Comparison of ENCODE assay signal across 8 mouse cellular contexts in the genomic region with DNA sequence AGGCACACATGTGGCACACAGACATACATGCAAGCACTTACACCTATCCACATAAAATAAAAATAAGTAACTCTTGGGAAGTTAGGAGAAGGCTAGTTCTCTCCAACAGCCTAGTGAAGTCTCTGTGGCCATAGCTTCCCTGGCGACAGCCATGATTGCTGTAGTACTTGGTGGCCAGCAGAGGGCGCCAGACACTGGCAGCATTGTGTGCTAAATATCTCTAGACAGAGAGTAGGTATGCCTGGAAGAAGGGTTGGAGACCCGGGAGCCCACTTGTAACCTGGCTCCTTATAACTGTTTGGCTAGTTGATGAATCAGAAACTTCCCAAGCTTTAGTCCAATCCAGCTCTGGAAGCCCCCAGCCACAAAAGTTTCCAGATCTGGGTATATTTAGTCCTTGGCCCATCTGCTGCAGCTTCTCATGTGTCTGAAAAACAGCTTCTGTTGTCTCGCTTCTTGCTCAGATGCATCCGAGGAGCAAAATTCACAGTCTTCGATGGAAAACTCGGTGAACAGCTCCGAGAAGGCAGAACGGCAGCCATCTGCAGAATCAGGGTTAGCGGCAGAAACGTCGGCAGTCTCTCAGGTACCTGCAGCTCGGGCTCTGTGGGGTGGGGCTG. TPM values are rescaled to one million over a fixed set of nuclear protein-coding genes. Genes with fewer than 3 reads are reported as not detected.
DNase-seq lines count a peak whose midpoint lies in the region; ATAC-seq and TF ChIP-seq lines count a peak whose summit lies in the region.

No protein-coding gene starts in this region.

- no peaks in the 10 kb centered on the region for H3K9me3 ChIP-seq in forebrain, embryonic 10.5 days
- no peaks in the 10 kb centered on the region for H3K9me3 ChIP-seq in forebrain, embryonic 12.5 days
- H3K9me3 ChIP-seq in liver, embryonic 14.5 days (ENCODE audit: control insufficient read depth, low read length) = no peaks in the 10 kb centered on the region

- 79% methylated on average over 13 of the region's 13 CpGs for WGBS in forebrain, embryonic 10.5 days
- WGBS in forebrain, embryonic 12.5 days = 82% methylated on average over 13 of the region's 13 CpGs
- 71% methylated on average over 13 of the region's 13 CpGs for WGBS in liver, embryonic 14.5 days (ENCODE audit: insufficient replicate concordance)

- no peak for TF ChIP-seq POLR2A in embryonic fibroblast, embryonic 13.5 days (IDR thresholded peaks at IDR 0.05; ENCODE audit: low read depth, low read length)

- peaks cover 100% of the 10 kb centered on the region for H3K36me3 ChIP-seq in forebrain, embryonic 10.5 days (replicated peaks)
- H3K36me3 ChIP-seq in forebrain, embryonic 12.5 days (replicated peaks) = peaks cover 91% of the 10 kb centered on the region
- H3K36me3 ChIP-seq in liver, embryonic 14.5 days (replicated peaks; ENCODE audit: control insufficient read depth, insufficient read depth, low read depth) = peaks cover 11% of the 10 kb centered on the region

- no peak overlapping the region for H3K4me2 ChIP-seq in forebrain, embryonic 12.5 days
- no peak overlapping the region for H3K4me2 ChIP-seq in liver, embryonic 14.5 days (ENCODE audit: low read depth)

- peak; percentile 86 for TF ChIP-seq CTCF in embryonic fibroblast, embryonic 13.5 days (IDR thresholded peaks at IDR 0.05; ENCODE audit: borderline replicate concordance, insufficient read depth, low read length)
- TF ChIP-seq CTCF in liver, embryonic 14.5 days (IDR thresholded peaks at IDR 0.05; ENCODE audit: low read depth) = peak; percentile 97

- H3K27ac ChIP-seq in forebrain, embryonic 10.5 days = no peak overlapping the region
- H3K27ac ChIP-seq in forebrain, embryonic 12.5 days = no peak overlapping the region
- H3K27ac ChIP-seq in embryonic fibroblast, embryonic 13.5 days (ENCODE audit: insufficient read depth, low read length) = no peak overlapping the region
- H3K27ac ChIP-seq in liver, embryonic 14.5 days = no peak overlapping the region

- no peak overlapping the region for H3K9ac ChIP-seq in forebrain, embryonic 12.5 days
- H3K9ac ChIP-seq in liver, embryonic 14.5 days (replicated peaks) = no peak overlapping the region

- H3K4me3 ChIP-seq in forebrain, embryonic 10.5 days = no peak overlapping the region
- no peak overlapping the region for H3K4me3 ChIP-seq in forebrain, embryonic 12.5 days (replicated peaks)
- no peak overlapping the region for H3K4me3 ChIP-seq in embryonic fibroblast, embryonic 13.5 days (ENCODE audit: insufficient read depth, low read length)
- H3K4me3 ChIP-seq in liver, embryonic 14.5 days (ENCODE audit: insufficient read depth in 1 of 2, low read depth in 2 of 2, low read length in 2 of 2) = no peak overlapping the region

- H3K4me1 ChIP-seq in forebrain, embryonic 10.5 days = no peaks in the 10 kb centered on the region
- no peaks in the 10 kb centered on the region for H3K4me1 ChIP-seq in forebrain, embryonic 12.5 days
- H3K4me1 ChIP-seq in embryonic fibroblast, embryonic 13.5 days (ENCODE audit: control insufficient read depth, insufficient read depth, low read length) = no peaks in the 10 kb centered on the region
- no peaks in the 10 kb centered on the region for H3K4me1 ChIP-seq in liver, embryonic 14.5 days (replicated peaks; ENCODE audit: control insufficient read depth in 2 of 2, insufficient read depth in 2 of 2, low read length in 1 of 2)

- peak; percentile 58 for DNase-seq in forebrain, embryonic 10.5 days (ENCODE audit: extremely low spot score, low spot score)
- peak; percentile 39 to 55 for DNase-seq in left cerebral cortex, adult 18-20 months (ENCODE audit: low spot score in 2 of 2)
- DNase-seq in left cerebral cortex, adult 11 months (ENCODE audit: low spot score) = no peak
- peak; percentile 57 for DNase-seq in MN1 (ENCODE audit: low spot score)
- DNase-seq in liver, embryonic 14.5 days (ENCODE audit: low read depth in 3 of 3, low spot score in 3 of 3) = peak in 1 of 3 experiments; percentile 33
- DNase-seq in thymus, postnatal 25 days = peak; percentile 51

- TF ChIP-seq EP300 in liver, embryonic 14.5 days (IDR thresholded peaks at IDR 0.05; ENCODE audit: low read depth) = no peak

- H3K27me3 ChIP-seq in forebrain, embryonic 10.5 days (ENCODE audit: poor library complexity, severe bottlenecking) = no peaks in the 10 kb centered on the region
- no peaks in the 10 kb centered on the region for H3K27me3 ChIP-seq in forebrain, embryonic 12.5 days
- H3K27me3 ChIP-seq in liver, embryonic 14.5 days (ENCODE audit: control insufficient read depth, insufficient read depth, low read length) = no peaks in the 10 kb centered on the region

- no peak for ATAC-seq in forebrain, embryonic 12.5 days (ENCODE audit: low FRiP score)
- ATAC-seq in liver, embryonic 14.5 days (ENCODE audit: insufficient read depth) = no peak

RNA-seq across cellular contexts. Expression of gene Bcl7a, which starts 25.3 kb away (rescaled TPM):
- polyA plus RNA-seq in forebrain, embryonic 10.5 days (2016; fragmentation: Nextera tagmentation; extraction: Ambion mirVana) = 38.4 and 41.8 TPM in 2 replicates
- 64.4 and 66.5 TPM in 2 replicates for polyA plus RNA-seq in forebrain, embryonic 12.5 days (2016; fragmentation: Nextera tagmentation; extraction: Ambion mirVana)
- 10 to 100 TPM; 66.3 to 70.1 TPM for total RNA-seq in left cerebral cortex, adult 18-20 months (2021)
- 9.9 and 11.2 TPM in 2 replicates for polyA plus RNA-seq in embryonic fibroblast, embryonic 13.5 days (2011; ENCODE audit: insufficient read length, low read depth, missing spikeins)
- polyA plus RNA-seq in liver, embryonic 14.5 days (2012; rRNA removed) = 5.0 and 5.6 TPM in 2 replicates
- polyA plus RNA-seq in liver, embryonic 14.5 days (2014; fragmentation: Nextera tagmentation; extraction: Ambion mirVana) = 4.6 and 4.9 TPM in 2 replicates

RNA-seq across cellular contexts. Expression of gene Mlxip, which starts 25.6 kb away (rescaled TPM):
- polyA plus RNA-seq in forebrain, embryonic 10.5 days (2016; fragmentation: Nextera tagmentation; extraction: Ambion mirVana) = 16.7 and 17.9 TPM in 2 replicates
- polyA plus RNA-seq in forebrain, embryonic 12.5 days (2016; fragmentation: Nextera tagmentation; extraction: Ambion mirVana) = 19.0 and 19.8 TPM in 2 replicates
- 10 to 100 TPM; 16.0 to 16.8 TPM for total RNA-seq in left cerebral cortex, adult 18-20 months (2021)
- polyA plus RNA-seq in embryonic fibroblast, embryonic 13.5 days (2011; ENCODE audit: insufficient read length, low read depth, missing spikeins) = 22.4 and 24.1 TPM in 2 replicates
- 3.0 and 3.7 TPM in 2 replicates for polyA plus RNA-seq in liver, embryonic 14.5 days (2012; rRNA removed)
- polyA plus RNA-seq in liver, embryonic 14.5 days (2014; fragmentation: Nextera tagmentation; extraction: Ambion mirVana) = 2.5 and 3.5 TPM in 2 replicates
